Mouse (Mus musculus) 3134 (cell line): ENCODE measurements around the gene Acvr1b.
A peak's percentile ranks its signal among the peaks of the same experiment; 100 is the strongest.

Experiments used
- DNase-seq: peaks from one replicate; pipeline ENCODE4 v3.0.0-alpha.2; 2011; ENCODE audit warnings: low spot score; ENCODE audit not compliant: insufficient read length; ENCODE audit errors: extremely low read depth

Acvr1b gene

DNA sequence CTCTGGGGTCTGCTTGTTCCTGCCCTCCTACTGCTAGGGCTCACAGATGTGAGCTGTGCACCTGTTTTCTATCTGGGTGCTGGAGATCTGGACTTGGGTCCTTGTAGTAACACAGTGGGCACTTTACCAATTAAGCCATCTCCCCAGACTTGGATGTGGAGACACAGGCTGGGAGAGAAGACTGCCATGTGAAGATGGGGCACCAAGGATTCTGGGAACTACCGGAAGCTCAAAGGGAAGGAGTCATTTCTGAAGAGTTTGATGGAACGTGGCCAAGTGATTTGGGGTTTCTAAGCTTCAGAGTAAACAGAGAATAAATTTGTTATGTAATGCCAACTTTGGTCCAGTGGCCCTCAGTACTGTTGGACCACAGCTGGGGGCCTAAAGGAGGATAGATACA, 1.9 kb upstream of the Acvr1b start:
- no peak for DNase-seq

DNA sequence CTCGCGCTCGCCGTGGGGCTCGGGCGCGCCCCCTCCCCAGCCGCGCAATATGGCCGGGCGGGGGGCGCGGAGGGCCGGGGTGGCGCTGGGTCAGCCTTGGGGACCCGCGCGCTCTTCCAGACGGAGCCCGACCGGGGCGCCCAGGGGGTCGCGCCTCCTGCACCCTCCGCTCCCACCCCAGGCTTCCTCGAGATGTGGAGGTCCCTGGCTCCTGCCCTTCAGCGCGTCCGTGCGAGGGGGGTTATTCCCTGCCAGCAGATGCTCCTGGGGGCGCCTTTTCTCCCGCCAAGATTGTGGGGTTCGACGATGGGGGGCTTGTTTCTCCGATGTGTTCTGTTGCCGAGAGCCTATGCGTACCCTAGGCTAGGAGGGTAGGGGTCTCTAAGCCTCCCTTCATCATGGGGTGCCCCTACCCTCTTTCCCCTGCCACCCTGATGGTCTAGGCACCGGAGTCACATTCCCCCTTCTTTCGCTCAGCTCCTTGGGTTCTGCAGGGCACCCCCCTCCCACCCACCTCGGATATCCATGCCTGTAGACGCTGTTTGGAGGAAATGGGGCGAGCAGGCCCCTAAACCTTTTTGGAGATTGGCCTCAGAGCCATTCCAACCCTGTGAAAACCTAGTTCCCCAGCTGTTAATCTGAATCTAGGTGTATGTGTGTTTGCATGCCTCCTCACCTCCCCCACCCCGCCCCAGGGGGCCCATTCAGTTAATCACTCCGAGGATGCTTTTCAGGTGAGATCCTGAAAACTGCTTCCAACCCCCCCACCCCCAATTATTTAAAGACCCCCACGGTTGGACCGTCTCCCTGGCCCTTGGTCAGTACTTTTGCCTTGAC, 645 bp downstream of the Acvr1b start:
- DNase-seq = no peak

DNA sequence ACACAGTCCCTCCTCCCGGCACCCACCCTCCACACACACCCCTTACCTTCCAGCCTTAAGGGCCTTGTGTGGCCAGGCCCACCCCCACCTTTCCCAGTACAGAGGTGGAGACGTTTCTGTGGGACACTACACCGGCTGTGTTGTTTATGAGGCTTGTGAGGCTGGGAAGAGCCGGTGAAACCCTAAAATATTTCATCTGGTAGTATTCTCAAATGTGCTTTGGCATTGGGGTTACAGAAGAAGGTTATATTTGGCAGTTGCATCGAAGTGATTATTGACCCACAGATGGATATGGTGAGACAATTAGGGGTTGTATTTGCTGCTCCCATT, 1.2 kb downstream of the Acvr1b start:
- DNase-seq = no peak

DNA sequence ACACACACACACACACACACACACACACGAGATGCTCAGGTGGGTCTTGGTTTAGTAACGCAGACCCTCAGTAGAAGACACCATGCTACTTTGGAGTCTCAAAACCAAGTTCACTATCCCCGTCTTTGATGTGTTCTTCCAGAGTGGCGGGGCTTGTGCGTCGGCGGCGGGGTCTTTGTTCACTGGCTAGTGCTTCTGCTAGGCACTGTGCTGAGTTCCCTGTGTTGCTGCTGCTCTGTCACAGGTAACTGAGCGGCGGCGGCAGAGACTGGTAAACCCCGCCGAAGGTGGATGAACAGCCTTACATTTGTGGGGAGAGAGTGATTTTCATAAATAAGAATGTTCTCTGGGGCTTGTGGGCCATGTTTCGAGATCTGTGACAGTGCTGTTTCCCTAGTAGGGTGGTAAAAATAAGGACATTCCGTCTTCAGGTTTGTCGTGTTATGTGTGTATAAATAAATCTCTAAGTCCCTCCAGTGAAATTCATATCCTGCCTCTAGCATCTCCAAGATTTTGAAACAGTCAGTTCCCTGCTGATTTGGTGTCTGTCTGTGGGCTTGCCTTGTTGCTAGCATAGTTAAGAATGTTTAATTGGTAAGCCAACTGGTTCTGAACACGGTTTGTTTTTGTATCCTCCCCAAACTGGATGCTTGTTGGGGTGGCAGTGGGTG, 1.9 kb downstream of the Acvr1b start:
- DNase-seq = no peak

DNA sequence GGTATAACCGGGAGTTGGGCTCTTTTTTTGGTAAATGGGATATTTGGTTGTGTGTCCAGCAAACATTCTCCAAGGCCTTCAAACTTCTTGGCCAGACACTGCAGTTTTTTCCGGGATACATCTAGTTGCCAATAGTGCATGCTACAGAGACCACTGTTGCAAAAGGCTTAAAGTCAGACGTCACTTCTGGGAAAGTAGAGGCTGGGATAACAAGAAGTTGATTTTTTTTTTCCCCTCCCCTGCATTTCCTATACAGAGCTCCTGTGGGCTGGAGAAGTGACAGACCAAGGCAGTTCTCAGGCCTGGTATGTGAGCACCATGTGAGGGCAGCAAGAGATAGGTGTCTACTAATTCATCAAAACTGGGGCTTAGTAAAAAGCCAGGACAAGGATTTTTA, 2.4 kb downstream of the Acvr1b start:
- DNase-seq = no peak

DNA sequence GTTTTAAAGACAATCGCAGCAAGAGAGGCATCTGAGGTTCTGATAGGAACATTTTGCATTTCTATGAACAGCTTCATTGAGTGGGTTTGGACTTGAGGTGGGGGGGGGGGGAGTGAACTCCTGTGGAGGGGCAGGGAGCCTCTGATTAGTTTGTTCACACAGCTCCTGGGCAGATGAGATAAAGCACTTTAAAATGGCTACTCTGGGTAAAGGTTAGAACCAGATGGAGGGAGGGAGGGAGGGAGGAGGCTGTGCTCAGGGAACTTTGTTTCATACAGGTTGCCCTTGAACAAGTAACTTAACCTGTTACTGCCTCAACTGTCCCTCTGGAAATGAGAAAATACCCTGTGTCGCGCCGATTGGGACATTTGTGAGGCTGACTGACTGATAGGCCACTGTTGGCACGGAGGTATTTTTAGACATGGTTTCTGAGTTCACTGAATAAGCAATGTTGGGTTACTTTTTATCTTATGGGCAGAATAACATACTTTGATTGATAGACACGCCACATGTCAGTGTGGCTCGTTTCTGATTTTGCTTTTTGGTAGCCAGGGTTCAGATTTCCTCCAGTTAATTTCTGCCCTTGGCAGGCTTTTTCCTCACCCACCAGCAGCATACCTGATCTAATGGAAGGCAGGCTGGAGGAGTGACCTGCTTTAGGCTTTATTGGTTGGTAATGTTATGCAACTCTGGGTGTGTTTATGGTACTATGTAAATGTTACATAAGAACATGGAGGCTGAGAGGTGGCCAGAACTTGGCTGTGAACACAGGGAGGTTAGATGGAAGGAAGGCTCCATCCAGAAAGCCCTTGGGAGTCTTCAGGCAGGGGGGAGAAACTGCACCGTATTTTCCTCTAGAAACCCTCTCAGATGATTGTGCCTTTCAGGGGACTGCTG, 3.2 kb downstream of the Acvr1b start:
- no peak for DNase-seq

DNA sequence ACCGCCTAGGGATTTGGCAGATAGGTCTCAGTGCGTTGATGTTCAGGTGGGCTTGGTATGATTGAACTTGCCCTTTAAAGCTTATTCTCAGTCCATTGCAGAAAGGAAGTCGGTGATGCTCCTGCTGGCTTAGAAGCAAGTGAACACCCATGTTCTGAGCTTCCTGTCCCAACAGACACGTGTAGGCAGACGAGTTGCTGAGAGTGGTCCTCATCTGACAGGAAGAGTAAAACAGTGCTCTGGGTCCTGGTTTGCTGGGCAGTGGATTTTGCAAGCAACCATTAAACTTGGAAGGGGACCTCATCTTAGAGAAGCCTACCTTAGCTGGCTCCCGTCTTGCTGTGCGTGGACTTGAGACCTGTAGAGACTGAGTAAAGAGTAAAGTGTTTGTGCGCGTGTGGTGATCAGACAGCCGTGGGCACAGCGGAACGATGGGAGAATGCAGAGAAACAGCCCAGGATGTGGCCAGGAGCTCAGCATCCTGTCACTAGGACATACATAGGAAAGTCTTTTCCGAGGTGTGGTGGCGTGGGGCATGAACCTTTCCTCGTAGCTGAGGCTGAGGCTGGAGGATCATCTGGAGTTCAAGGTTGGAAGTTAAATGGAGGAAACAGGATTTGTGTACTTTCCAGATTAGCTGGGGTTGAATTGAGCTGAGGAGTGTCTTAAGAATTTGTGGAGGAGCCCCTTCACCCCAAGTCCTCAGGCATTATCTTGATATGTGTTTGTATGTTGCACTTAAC, 6.7 kb downstream of the Acvr1b start:
- no peak for DNase-seq

DNA sequence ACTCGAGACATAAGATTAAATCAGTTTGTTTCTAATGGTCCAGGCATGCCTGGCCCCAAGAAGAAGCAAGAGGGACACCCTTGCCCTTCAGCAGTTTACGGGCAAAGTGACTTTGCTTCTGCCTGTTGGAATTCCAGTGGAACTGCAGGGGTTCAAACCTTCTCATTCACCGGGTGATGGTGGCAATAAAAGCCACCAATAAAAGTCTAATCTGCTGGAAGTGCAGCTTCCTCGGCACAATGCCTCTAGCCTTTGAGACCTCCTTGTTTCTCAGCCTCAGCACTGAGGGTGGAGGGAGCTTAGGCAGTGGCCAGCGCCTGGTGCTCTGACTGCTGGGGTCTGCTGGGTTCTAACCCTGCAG, 7.2 kb downstream of the Acvr1b start:
- DNase-seq = no peak

DNA sequence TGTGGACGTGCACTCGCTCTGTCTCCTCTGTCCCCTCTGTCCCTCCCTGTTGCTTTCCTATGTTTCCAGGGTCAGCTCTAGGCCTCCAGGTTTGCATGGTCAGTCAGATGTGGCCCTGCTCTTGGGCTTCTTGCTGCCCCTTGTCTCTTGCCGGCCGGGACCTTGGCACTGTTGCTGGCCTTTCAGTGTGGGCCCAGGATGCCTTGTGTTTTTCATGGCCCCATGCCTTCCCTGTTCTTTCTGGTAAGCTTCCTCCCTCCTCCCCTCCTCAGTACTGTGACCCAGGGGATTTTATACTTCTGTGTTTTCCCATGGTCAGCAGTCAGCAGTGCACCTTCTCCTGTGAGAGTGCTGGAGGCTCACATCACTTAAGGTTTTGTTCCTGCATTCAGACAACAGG, 7.6 kb downstream of the Acvr1b start:
- no peak for DNase-seq

DNA sequence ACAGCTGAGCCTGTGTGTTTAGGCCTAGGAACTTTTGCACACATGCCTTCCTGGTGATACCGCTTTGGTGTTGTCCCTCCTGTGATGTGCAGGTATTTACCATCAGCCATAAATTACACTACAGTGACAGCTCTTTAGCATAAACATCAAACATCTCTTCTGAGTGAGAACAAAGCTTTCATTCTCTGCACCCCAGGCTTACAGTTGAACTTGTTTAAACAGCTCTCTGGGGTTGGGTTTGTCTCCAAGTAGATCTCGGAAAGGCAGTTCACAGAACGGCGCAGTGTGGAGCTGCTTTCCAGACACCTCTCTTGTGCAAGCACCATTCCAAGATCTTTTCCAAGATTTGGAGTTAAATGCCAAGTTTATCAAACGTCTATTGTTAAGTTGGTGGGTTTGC, 8.8 kb downstream of the Acvr1b start:
- DNase-seq = no peak

DNA sequence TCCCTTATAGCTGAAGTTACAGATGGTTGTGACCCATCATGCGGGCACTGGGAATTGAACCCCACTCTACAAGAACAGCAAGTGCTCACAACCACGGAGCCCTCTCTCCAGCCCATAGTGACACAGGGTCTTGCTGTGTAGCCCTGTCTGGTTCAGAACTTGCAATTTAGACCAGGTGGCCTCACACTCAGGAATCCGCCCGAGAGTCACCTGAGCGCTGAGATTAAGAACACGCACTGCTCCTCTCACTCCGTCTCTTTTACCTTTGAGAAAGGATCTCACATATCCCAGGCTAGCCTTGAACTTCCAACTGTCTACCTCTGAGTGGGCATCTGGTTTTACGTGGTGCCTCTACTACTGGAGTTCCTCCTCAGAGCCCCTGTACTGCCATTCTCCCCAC, 10.4 kb downstream of the Acvr1b start:
- no peak for DNase-seq

DNA sequence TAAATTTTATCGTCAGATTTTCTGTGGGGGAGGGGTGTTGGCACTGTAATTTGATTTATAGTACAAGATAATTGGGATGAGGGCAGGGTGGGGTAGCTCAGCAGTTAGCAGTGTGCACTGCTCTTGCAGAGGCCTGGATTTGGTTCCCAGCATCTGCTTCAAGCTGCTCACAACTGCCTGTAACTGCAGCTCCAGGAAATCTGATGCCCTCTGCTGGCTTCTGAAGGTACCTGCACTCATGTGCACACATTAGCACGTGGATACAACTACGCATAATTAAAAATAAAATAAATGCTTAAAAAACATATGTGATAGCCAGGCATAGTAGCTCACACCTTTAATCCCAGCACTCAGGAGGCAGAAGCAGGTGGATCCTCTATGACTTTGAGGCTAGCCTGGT, 11.7 kb downstream of the Acvr1b start:
- no peak for DNase-seq

DNA sequence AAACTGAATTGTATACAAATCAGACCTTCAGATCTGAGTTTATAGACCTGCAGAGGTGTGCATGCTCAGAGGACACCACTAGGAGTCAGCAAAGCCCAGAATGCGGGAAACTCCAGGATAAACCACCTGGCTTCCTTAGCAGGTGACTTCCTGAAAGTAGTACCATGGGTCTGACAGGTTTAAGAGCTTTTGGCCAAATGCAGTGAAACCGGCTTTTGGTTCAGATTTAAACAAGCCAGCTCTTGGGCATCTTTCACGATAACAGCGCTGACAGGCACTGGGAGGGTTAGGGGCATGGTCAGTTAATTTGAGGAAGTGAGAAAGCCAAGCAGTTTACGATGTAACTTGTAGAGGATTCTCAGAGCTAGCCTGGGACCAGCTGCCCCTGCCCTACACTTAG, 14.0 kb downstream of the Acvr1b start:
- no peak for DNase-seq

DNA sequence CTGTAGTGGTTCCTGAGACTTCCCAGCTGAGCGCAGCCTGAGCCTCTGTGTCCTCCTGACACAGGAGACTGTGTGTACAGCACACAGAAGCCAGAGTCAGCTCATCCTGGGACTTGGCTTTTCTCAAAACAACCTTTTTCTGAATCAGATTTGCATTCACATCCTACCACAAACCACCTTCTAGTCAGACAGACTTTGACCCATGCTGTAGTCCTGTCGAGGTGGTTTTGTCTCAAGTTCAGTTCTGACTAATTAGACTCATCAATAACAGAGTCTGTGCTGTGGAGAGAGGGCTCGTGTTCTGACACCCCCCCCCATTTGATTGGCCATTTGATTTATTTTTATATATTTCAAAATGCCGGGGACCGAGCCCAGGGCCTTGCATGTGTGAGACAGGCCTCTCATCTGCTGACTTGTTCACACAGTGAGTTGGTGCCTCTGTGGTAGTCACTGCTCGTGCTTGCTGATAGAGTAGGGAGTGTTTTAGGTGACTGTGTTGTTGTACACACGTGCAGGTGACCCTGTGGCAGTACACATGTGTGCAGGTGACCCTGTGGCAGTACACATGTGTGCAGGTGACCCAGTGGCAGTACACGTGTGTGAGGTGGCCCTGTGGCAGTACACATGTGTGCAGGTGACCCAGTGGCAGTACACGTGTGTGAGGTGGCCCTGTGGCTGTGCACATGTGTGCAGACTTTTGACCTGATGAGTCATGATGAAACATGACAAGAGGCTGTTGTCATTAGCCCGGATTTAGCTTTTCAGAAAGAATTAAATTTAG, 16.3 kb downstream of the Acvr1b start:
- DNase-seq = no peak

DNA sequence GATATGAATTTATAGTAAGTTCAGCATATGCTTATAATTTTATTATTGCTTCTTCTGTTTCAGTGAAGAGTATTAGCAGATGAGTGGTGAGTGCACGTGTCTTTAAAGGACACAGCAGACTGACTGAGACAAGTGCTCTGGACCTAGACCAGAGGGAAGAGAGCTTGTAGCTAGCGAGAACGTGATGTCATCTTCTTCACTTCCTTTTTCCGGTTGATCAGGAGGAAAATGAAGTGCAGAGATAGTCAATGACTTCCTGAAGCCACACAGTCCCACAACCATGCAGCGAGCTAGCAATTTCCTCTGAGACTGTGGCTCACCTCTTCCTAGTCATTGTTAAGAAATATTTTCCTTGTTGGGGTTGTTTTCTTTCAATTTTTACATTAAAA, 16.9 kb downstream of the Acvr1b start:
- DNase-seq = no peak

DNA sequence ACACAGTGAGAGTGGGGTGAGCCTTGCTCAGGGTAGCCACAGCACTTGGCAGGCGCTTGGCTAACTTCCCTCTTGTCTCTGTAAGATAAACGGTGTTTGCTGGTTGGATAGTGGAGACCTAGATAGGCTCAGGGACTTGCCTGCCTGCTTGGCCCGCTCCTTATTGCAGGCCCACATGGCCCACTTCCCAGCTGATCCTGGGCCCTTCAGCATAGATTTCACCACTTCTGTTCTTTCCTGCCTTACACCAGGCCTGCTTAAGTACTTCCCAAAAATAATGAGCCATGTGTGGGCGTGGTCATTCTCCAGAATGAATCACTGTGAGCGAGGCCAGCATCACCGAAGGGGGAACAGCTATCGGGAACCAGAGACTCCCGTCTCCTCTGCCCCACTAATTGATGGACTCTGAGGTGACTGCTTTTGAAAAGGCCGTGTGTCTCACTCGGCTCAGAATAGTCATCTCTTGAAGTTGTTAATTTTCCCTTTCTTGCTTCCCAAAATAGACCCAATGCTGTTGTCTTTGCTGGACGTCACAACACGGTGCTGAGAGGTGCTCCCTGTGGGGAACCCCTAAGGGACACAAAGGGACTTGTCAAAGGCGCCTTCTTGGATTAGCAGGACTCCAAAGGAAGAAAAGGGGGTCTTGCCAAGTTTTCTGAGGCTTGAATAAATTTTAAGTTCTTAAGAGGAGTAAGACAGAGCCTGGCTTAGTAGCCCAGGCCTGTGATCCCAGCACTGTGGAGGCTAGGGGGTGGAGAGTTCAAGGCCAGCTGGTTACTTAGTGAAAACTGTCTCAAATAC, 17.8 kb downstream of the Acvr1b start:
- DNase-seq = peak; percentile 65

DNA sequence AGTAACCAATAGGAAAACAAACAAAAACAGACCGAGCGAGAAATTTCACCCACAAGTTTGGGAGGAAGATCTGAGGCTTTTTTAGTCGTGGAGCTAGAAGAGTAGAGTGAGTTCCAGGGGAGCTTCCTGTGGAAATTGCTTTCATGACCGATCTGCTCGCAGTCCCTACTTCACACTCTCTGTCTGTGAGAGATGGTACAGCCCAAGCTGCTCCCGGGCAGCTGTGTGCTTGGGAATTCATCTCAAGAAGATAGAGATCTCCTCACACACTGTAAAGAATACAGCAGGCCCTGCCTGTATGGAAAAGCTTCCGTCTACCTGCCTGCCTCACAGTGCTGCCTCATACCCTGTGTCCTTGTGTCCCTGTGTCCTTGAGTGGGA, 18.4 kb downstream of the Acvr1b start:
- no peak for DNase-seq

DNA sequence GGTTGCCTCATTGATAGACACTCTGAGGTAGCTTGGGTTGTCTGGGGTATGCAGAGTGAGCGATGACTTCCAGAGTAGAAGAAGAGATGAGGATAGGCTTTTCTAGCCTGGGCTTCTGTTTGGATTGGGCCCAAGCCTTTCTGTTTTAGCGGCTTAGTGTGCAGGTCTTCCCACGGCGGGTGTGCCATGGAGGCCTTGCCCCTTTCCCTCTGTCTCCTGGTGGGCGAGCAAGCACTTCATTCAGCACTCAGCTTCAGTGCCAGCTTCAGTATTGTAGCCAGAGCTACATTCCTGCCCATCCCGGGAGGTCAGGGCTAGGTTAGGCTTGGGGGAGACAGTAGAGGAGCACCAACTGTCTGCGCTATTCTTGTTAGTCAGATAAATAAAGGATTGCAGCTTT, 18.8 kb downstream of the Acvr1b start:
- no peak for DNase-seq

DNA sequence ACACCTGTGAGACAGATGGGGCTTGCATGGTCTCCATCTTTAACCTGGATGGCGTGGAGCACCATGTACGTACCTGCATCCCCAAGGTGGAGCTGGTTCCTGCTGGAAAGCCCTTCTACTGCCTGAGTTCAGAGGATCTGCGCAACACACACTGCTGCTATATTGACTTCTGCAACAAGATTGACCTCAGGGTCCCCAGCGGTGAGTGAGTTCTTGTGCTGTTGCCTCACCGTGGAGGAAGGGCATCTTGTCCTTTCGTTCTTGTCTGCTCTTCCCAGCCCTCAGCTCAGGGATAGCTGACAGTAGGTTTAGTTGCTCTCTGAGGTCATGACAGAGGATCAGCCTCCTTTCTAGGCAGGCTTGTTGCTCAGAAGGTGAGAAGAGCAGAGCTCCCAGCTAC, 20.1 kb downstream of the Acvr1b start:
- no peak for DNase-seq
